Comparison of ENCODE assay signal across 8 mouse cellular contexts in genomic region chr9:14641310-14642067, GRCm38 (mm10). TPM values are rescaled to one million over a fixed set of nuclear protein-coding genes. Genes with fewer than 3 reads are reported as not detected.
A peak's percentile ranks its signal among the peaks of the same experiment; 100 is the strongest.
DNase-seq lines count a peak whose midpoint lies in the region; ATAC-seq and TF ChIP-seq lines count a peak whose summit lies in the region.

No protein-coding gene starts in this region.

- no peaks in the 10 kb centered on the region for H3K79me2 ChIP-seq in heart, adult 2 months (replicated peaks; ENCODE audit: control insufficient read depth, insufficient read depth, low read length)

- ATAC-seq in neural tube, embryonic 15.5 days (ENCODE audit: low FRiP score), result no peak
- peak; percentile 80 for ATAC-seq in kidney, embryonic 16.5 days (ENCODE audit: low FRiP score, low TSS enrichment)
- peak; percentile 33 for ATAC-seq in megakaryocyte, adult 5-6 weeks (ENCODE audit: poor library complexity, severe bottlenecking)

- no peak overlapping the region for H3K4me3 ChIP-seq in neural tube, embryonic 15.5 days (replicated peaks)
- H3K4me3 ChIP-seq in heart, adult 2 months, result no peak overlapping the region
- H3K4me3 ChIP-seq in kidney, embryonic 16.5 days (ENCODE audit: low read length), result no peak overlapping the region

- 0 out of 2 replicates have a peak, but pooled peaks have one; percentile 16 for TF ChIP-seq POLR2A in heart, adult 2 months (IDR thresholded peaks at IDR 0.05; ENCODE audit: insufficient read depth, low read depth, low read length)

- no peaks in the 10 kb centered on the region for H3K9me3 ChIP-seq in neural tube, embryonic 15.5 days (replicated peaks)
- no peaks in the 10 kb centered on the region for H3K9me3 ChIP-seq in kidney, embryonic 16.5 days (ENCODE audit: low read length)

- no peak overlapping the region for H3K4me2 ChIP-seq in neural tube, embryonic 15.5 days
- H3K4me2 ChIP-seq in kidney, embryonic 16.5 days (replicated peaks; ENCODE audit: low read depth, low read length), result no peak overlapping the region

- DNase-seq in neural tube, embryonic 10.5 days (ENCODE audit: extremely low spot score, low spot score), result peak; percentile 30
- DNase-seq in heart, adult 2 months, result peak; percentile 57 to 75
- no peak for DNase-seq in cerebellum, adult 8-10 months
- no peak for DNase-seq in thymus, postnatal 14 days
- DNase-seq in c-Kit-positive CD71-positive TER-119-positive erythroid progenitor cells, embryonic 14.5 days (ENCODE audit: low spot score), result no peak

- TF ChIP-seq EP300 in heart, adult 2 months (IDR thresholded peaks at IDR 0.05; ENCODE audit: insufficient read depth, low read depth, low read length), result peak; percentile 45; the same call in 1 of the 2 replicates

- no peaks in the 10 kb centered on the region for H3K27me3 ChIP-seq in neural tube, embryonic 15.5 days (replicated peaks)
- H3K27me3 ChIP-seq in heart, adult 2 months (ENCODE audit: control insufficient read depth, insufficient read depth, low read length), result no peaks in the 10 kb centered on the region
- H3K27me3 ChIP-seq in kidney, embryonic 16.5 days (ENCODE audit: insufficient read depth, low read length), result no peaks in the 10 kb centered on the region

- intact Hi-C loops in heart, adult 2 months (cut with DNase I), result loop anchor here (2.0 to 5.0 kb wide), 3 partner anchors 17 to 56 kb away; no protein-coding TSS in a partner anchor

- TF ChIP-seq CTCF in heart, adult 2 months (IDR thresholded peaks at IDR 0.05), result no peak

- no peak overlapping the region for H3K9ac ChIP-seq in neural tube, embryonic 15.5 days (replicated peaks)
- no peak overlapping the region for H3K9ac ChIP-seq in heart, adult 2 months (ENCODE audit: low read depth, low read length)
- no peak overlapping the region; the same call in none of the 2 replicates for H3K9ac ChIP-seq in kidney, embryonic 16.5 days (replicated peaks; ENCODE audit: low read length)

- H3K36me3 ChIP-seq in neural tube, embryonic 15.5 days, result no peaks in the 10 kb centered on the region
- H3K36me3 ChIP-seq in heart, adult 2 months (ENCODE audit: control insufficient read depth, insufficient read depth, low read length), result no peaks in the 10 kb centered on the region
- H3K36me3 ChIP-seq in kidney, embryonic 16.5 days (ENCODE audit: insufficient read depth, low read length), result no peaks in the 10 kb centered on the region

- no peak overlapping the region for H3K27ac ChIP-seq in neural tube, embryonic 15.5 days (replicated peaks)
- peak overlapping the region; percentile 80 for H3K27ac ChIP-seq in heart, adult 2 months
- peak overlapping the region; percentile 67 for H3K27ac ChIP-seq in kidney, embryonic 16.5 days (ENCODE audit: low read length)

- peaks cover 20% of the 10 kb centered on the region for H3K4me1 ChIP-seq in neural tube, embryonic 15.5 days
- H3K4me1 ChIP-seq in heart, adult 2 months (ENCODE audit: control insufficient read depth, insufficient read depth, low read length), result peaks cover 19% of the 10 kb centered on the region
- H3K4me1 ChIP-seq in kidney, embryonic 16.5 days (ENCODE audit: insufficient read depth, low read length), result peaks cover 31% of the 10 kb centered on the region

- 49% methylated on average over 7 of the region's 7 CpGs for WGBS in neural tube, embryonic 15.5 days
- 36% methylated on average over 7 of the region's 7 CpGs for WGBS in heart, adult 2 months
- 39% methylated on average over 7 of the region's 7 CpGs for WGBS in kidney, embryonic 16.5 days

RNA-seq across cellular contexts. Expression of gene Amotl1, which starts 3.4 kb away (rescaled TPM):
- 6.8 and 9.3 TPM in 2 replicates for polyA plus RNA-seq in neural tube, embryonic 15.5 days (2015; fragmentation: Nextera tagmentation; extraction: Ambion mirVana)
- 10 to 100 TPM; 58.3 to 59.5 TPM for total RNA-seq in heart, adult 2 months (2021)
- 27.4 and 41.1 TPM in 2 replicates for polyA plus RNA-seq in heart, adult 2 months (2012; rRNA removed)
- polyA plus RNA-seq in kidney, embryonic 16.5 days (2015; fragmentation: Nextera tagmentation; extraction: Ambion mirVana), result 21.3 and 21.9 TPM in 2 replicates
- total RNA-seq in megakaryocyte, adult 5-6 weeks (2015), result not detected in 2 replicates
- not detected in 2 replicates for total RNA-seq in megakaryocyte, adult 5-6 weeks (2017)

Comparison
In these comparisons a context has a peak if more than half of its experiments do, and no peak if none do; other contexts are left out.
1. DNase-seq: peak in neural tube, embryonic 10.5 days (single experiment) and heart, adult 2 months (2 of 2); none in cerebellum, adult 8-10 months (single experiment), thymus, postnatal 14 days (single experiment) and c-Kit-positive CD71-positive TER-119-positive erythroid progenitor cells, embryonic 14.5 days (single experiment).